Mouse (Mus musculus) CD4-positive helper T cell, adult 2 months (primary cell): ENCODE data around the gene Rhbdl1.
A peak's percentile ranks its signal among the peaks of the same experiment; 100 is the strongest.

Source experiments
- DNase-seq: peaks from one replicate; pipeline ENCODE4 v3.0.0-alpha.2; 2012; ENCODE audit warnings: low read depth, missing footprints, low spot score

The Rhbdl1 gene

DNA sequence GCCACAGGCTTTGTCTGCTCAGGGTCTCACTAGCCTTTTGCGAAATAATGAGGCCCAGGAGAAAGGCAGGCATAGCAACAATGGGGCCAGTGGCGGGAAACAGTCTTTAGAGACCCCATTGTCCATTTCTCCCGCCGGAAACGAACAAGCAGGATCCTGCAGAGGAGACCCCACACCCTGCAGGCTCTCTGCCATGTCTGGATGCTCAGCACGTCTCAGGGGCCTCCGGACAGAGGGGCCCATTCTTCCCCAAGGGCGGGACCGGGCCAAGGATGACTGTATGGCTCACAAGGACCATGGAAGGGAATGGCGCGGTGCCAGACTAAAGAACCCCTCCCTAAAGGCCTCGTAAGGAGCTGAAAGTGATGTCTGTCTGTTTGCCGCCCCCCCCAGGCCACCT is 42.9 kb downstream of the Rhbdl1 start:
- no peak for DNase-seq

DNA sequence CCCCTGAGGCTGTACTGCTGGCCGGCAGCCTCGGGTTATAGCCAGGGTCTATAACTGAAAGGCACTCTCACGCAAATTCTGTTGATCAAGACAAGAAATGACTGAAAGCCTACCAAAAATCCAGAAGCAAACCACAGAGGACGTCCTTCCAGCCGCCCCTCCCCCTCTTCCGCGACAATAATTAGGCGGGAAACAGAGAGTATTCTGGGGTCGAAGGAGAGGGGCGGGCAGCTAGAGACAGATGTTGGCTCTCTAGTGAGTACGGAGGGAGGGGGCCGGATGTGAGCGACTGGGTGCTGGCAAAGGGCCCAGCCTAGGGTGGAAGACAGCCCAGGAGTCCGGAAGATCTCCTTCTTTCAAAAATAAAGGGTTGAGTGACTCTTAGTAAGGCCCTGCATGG is 44.5 kb downstream of the Rhbdl1 start, which contains the start of gene Fam173a:
Gene Fam173a, minus strand, starts transcription at position 287 of the 400 bp plus-strand sequence.
- peak; percentile 88 for DNase-seq

DNA sequence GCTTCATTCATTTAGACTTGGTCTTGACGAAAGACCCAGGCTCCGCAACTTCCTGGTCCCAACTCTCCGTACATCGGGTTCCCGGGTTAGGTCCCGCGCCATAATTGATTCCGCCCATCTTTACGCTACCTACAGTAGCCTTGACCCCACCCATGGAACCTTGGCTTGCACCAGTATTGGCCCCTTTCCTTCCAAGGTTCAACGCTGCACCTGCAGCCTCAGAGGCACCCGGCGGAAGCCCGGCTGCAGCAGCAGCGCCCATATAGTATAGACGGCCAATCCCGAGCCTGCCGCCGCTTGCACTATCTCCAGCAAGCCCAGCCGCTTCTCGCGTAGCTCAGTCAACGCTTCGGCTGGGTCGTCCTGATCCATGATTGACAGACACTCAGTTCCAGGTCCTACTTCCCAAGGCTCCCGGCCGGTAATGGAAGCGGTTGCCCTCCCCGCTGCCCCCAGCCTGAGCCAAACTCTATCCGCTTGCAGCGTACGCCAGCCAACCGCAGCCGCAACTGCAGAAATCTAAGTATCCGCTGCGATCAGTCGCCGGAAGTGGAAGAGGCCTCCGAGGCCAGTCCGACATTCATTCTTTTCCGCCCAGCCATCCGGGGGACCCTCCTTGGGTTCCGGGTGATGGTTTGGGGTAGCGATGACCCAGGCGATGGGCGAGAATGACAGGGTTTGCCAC is 45.1 kb downstream of the Rhbdl1 start:
- DNase-seq = peak; percentile 90

DNA sequence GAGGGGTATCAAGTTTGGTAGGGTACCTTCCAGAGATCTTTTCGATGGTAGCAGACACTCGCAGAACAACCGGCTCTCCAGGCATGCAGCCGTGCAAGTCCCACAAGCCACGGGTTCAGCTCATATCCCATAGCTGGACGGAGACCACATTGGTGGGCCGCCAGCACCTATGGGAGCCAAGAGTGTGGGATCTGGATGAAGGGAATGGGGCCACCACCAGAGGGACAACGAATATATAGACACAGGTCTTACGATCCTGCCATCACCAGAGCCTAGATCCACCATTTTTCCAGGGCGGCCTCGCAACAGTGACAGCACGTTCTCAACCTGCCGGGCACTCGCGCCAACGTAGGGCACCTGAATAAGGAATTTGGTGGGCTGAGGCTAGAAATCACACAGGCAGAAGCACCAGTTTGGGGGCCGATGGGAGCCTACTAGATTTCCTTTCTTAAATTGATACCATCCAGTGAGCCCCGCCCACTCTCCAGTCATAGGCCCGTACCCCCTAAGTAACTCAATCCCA is 45.7 kb downstream of the Rhbdl1 start:
- DNase-seq = no peak

DNA sequence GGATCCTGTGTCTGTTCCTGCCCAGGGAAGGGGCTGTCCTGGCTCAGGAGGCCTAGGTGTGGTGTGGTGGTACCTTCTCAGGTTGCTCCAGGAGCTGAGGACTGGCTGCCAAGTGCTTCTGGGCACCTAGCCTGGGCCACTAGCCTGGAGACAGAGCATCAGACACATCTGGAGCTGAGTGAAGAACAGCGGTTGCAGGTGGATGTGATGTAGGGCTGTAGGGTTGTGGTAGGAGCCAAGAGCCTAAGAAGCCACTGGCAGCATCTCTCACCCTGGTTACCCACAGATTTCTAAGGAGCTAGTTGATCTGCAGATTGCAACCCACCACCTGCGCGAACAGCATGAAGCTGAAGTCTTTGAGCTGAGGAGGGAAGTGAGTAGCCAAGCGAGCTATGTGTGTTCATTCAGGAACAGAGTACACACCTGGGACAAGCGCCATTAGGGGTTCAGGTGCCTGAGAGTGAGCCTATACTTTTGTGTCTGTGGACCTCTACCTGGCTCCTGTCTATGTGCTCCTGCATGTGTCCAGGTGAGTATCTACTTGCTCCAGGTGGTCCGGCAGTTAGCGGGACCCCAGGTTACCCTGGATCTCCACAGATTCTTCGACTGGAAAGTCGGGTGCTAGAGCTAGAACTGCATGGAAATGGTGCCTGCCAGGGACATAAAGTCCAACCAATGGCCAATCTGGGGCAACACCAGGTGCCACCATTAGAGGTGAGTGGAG is 50.2 kb downstream of the Rhbdl1 start:
- DNase-seq = no peak

DNA sequence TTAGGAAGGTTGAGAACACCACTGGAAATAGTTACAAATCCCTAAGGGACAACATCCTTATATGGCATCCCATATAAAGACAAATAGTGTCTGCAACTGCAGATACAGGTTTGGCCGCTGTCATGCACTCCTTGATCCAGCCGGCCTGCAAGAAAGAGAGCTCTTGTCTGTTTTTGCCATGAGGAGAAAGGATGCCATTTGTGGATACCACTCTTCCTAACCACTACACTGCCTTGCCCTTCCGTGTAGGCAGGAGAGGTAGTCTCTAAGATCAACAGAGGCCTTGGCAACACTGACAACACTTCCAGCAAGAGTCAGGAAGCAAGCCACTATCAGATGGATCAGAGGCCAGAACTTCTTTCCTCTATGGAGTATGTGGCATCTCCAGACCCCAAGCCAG is 50.8 kb downstream of the Rhbdl1 start, which contains the start of gene Ccdc78:
Gene Ccdc78, plus strand, starts transcription at position 301 of the 400 bp plus-strand sequence.
- no peak for DNase-seq

DNA sequence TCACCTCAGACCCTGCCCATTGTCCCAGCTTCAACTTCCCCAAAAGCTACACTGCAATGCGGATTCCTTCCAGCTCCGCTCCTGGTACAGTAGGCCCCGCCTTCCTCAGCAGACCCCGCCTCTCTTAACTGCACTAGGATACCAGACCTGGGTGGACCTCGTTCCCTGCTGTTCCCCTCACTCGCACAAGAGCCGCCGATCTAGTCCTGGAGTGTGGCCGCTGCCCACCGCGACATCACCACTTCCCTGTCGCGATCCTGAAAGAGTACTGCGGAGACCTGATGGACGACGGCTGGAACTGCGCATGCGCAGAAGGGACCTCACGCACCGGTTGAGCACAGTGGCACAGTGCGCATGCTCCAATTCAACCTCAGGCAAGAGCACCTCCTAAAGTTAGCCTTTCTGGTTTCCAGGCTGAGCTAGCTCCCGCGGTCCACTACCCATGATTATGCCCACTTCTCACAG is 51.8 kb downstream of the Rhbdl1 start, which contains the start of gene Haghl:
Gene Haghl, minus strand, starts transcription at position 393 of the 465 bp plus-strand sequence.
- peak; percentile 94 for DNase-seq
